Mouse (Mus musculus) neutrophil, adult 5-6 weeks (primary cell): ENCODE measurements around the gene Cdh23. TPM values are rescaled to one million over a fixed set of nuclear protein-coding genes. Genes with fewer than 3 reads are reported as not detected.
A peak's percentile ranks its signal among the peaks of the same experiment; 100 is the strongest.

Source experiments
- ATAC-seq: fragments of 151-379, 151-347 bp; 2 replicates; pipeline ENCODE4 v1.8.0; 2017; ENCODE audit warnings: mild to moderate bottlenecking, moderate TSS enrichment; ENCODE audit not compliant: insufficient number of reproducible peaks, poor library complexity, low FRiP score, severe bottlenecking; ENCODE audit errors: extremely low read depth
- total RNA-seq: library from RNA; stranded (forward); fragments of 200-1000 nt; gene quantifications from 2 replicates; pipeline ENCODE4 v1.2.3, GENCODE M21; 2017

The Cdh23 gene
- total RNA-seq, 1 experiment from 2014 or later = 1.9 TPM

GRCm38 (mm10) chr10:60285183-60285582 lies 411.1 kb downstream of the Cdh23 start:
- no peak for ATAC-seq

GRCm38 (mm10) chr10:60284676-60285111 lies 411.6 kb downstream of the Cdh23 start:
- peak; percentile 2; the same call in 1 of the 2 replicates for ATAC-seq

DNA sequence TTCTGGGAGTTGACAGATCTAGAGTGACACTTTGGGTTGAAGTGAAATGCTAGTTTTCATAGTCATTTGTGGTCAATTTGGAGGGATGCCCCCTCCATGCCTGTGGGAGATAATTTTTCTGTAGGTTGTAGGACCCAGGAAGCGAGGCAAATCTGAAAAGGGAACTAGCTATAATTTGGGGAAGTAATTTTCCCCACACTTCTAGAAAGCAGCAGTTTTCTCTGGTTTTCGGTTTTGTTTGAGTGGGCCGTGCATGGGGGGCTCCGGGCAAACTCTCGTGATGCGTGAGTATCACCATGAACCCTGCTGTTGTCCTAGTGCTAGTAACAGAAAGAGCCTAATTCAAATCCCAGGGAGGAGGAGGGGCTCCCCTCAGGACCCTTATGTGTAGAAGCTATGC lies 412.0 kb downstream of the Cdh23 start:
- peak; percentile 28; the same call in 1 of the 2 replicates for ATAC-seq

DNA sequence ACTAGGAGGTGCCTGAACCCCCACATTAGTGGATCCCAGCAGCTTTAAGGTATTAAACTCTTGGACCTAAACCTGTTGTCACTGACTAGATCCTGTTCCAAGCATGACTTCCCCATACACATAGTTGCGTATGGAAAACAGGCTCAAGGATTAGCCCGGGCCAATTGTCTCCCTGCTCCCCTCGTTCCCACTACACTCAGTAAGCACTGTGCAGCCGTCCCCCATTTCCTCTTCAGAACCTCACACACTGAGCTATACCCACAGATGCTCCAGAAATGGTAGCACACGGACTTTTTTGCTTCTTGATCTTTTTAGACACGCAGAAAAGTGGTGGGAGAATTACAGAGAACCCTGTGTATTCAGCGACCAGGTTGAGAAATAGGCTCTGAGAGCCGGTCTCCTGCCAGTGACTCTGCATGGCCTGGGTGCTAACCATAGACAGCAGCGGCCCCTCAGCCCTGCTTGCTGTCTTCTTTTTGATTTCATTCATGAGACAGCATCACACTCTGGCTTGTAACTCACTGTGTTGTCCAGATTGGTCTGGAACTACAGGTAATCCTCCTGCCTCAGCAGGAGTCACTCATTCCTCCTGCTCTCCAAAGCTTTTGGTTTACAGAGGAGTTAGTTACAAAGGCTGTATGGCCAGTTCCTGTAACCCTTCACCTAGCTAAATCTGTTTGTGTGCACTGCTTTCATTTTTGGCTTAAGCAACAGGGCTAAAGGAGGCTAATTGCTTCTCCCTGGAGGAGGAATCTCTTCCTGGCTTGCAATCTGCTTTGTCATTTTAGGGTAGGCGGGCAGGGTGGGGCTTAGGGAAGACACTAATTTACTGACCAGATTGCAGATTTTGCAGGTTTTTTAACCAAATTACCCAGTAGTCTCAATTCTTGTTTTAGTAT lies 413.9 kb downstream of the Cdh23 start:
- no peak for ATAC-seq

GRCm38 (mm10) chr10:60281571-60282050 lies 414.7 kb downstream of the Cdh23 start:
- no peak for ATAC-seq

GRCm38 (mm10) chr10:60280353-60280752 lies 415.9 kb downstream of the Cdh23 start:
- ATAC-seq = no peak

- no peak for ATAC-seq
Measured at GRCm38 (mm10) chr10:60279941-60280301, 416.4 kb downstream of the Cdh23 start.

- no peak; the same call in 1 of the 2 replicates for ATAC-seq
Measured at GRCm38 (mm10) chr10:60279290-60279940, 416.9 kb downstream of the Cdh23 start.

GRCm38 (mm10) chr10:60278786-60279185 lies 417.5 kb downstream of the Cdh23 start:
- ATAC-seq = no peak

DNA sequence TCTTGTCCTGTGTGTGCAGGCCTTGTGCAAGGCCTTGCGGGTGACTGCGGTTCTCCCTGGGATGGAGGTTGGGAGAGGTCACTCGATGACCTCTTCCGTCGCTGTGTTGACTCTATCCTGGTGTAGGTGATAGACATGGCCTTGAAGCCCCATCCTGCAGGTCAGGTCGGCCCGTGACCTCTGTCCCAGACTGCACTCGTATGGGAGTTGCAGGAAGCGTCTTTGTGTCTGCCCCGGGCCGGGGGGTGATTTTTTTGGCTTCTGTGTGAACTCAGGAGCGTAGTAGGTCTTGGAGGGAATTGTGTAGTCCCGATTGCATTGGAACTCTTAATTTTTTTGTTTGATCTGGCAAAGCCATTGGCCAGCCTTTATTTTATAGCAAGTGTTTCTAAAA lies 418.3 kb downstream of the Cdh23 start:
- ATAC-seq = no peak

DNA sequence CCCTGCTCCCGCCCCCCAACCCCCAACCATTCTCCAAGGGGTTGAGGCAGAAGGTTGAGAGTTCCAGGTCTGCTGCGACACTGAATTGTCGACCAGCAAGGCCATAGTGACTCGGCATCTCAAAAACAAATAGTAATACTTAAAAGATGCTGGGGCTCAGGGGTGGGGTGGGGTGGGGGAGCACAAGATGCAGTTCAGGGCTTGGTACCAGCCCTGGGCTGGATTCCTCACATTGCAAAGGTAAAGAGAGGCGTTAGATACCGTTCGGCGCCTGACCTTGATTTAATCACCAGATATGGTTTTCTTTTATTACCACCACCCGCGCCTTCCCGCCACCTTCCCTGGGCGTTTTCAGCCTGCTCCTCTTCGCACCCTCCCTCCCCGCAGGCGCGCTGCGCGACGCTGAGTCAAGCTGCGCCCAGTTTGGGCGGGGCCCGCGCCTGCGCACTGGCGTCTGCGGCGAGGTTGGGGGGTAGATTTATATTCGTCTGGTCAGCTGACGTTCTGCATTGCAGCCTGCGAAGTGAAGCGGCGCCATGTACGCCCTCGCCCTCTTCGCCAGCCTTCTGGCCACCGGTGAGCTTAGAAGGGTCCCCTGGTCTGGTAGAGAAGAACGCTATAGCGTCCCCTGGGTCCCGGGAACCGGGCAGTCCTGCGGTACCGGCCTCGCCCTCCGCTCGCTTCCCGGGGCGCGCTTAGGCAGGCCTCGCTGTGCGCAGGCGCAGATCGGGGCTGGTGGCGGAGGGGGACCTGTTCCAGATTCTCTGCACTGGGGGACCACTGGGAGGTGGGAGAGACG lies 418.9 kb downstream of the Cdh23 start, which contains the start of gene Psap:
Gene Psap (plus strand): TSS at position 421 of the 799 bp plus-strand sequence.
- ATAC-seq = peak; percentile 62

DNA sequence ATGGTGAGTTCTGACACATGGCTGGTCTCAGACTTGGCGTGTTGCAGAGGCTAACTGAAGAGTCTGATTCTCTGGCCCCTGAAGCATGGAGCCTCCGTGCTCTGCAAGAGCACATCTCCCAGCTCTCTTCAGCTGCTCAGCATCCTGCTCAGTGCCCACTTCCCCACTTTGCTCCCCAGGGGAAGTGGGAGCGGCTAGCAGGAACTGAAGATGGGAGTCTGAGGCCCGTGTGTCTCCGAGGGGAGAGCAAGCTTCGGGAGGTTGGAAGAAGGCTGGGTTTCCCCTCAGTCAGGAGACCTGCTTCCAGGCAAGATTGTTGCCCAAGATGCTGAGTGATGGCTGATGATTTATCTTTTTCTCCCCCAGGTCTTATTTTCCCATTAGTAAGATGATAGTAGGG lies 422.9 kb downstream of the Cdh23 start:
- no peak for ATAC-seq

DNA sequence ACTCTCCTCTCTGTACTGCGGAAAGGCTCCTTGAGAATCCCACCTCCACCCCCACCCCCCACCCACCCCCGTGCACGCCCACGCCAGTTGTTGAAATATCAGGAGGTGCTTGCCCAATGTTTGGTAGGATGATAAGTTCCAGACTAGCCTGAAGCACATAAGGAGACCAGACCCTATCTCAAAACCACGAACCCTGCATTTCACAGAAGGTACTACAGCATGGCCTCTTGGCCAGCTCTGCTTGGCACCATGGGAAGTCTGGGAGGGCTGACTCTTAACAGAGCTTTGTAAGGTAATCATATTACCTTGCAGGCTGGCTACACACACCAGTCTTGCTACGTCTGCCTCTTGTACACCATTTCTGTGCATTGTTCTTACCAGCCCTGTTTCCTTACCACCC lies 424.0 kb downstream of the Cdh23 start:
- no peak for ATAC-seq

GRCm38 (mm10) chr10:60271015-60271414 lies 425.3 kb downstream of the Cdh23 start:
- no peak for ATAC-seq

GRCm38 (mm10) chr10:60269141-60270064 lies 426.9 kb downstream of the Cdh23 start:
- ATAC-seq = no peak

DNA sequence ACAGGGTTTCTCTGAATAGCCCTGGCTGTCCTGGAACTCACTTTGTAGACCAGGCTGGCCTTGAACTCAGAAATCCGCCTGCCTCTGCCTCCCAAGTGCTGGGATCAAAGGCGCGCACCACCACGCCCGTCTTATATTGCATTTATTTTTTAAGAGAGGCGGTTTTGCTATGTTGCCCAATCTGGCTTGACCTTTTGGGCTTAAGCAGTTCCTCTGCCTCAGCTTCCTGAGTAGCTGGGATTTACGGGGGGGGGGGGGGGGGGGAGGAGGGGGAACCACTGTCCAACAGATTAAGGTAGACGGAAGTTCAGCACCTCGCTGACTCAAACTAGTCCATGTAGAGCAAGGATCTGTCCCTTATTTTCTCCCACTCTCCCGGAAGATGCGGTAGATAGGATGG lies 427.6 kb downstream of the Cdh23 start:
- ATAC-seq = peak; percentile 49

- ATAC-seq = no peak
Measured at GRCm38 (mm10) chr10:60266842-60267401, 429.4 kb downstream of the Cdh23 start.

- no peak for ATAC-seq
Measured at GRCm38 (mm10) chr10:60265252-60265651, 431.0 kb downstream of the Cdh23 start.
